Mouse (Mus musculus) forebrain, postnatal 0 days (tissue): ENCODE measurements around the gene Ctc1. TPM values are rescaled to one million over a fixed set of nuclear protein-coding genes. Genes with fewer than 3 reads are reported as not detected.
A peak's percentile ranks its signal among the peaks of the same experiment; 100 is the strongest.
"Not testable (repeated sequence)": the region's sequence is repeated elsewhere in the genome, so short reads cannot be mapped to it uniquely, and the experiment has no call there.

ENCODE experiments used
- ATAC-seq: fragments of 200-750 bp; cut with Nextera tagmentation; 2 replicates; pipeline ENCODE4 v1.8.0; 2017; ENCODE audit warnings: mild to moderate bottlenecking, moderate library complexity
- DNase-seq: peaks from one replicate; pipeline ENCODE4 v3.0.0-alpha.2; 2015
- H3K27ac ChIP-seq: fragments of 300-500 bp; sonication (generic); 2 replicates; pipeline ENCODE4 v1.5.1; 2014; ENCODE audit warnings: low read depth, mild to moderate bottlenecking, antibody characterized with exemption, low read length, moderate library complexity, mixed read lengths
- H3K27me3 ChIP-seq: fragments of 300-500 bp; sonication (generic); 2 replicates; pipeline ENCODE4 v1.6.1; 2014; ENCODE audit warnings: mild to moderate bottlenecking, low read length, mixed read lengths; ENCODE audit not compliant: insufficient read depth
- H3K36me3 ChIP-seq: fragments of 300-500 bp; sonication (generic); 2 replicates; pipeline ENCODE4 v1.6.1; 2014; ENCODE audit warnings: mild to moderate bottlenecking, moderate library complexity; ENCODE audit not compliant: insufficient read depth
- H3K4me1 ChIP-seq: fragments of 300-500 bp; sonication (generic); 2 replicates; pipeline ENCODE4 v1.6.1; 2014; ENCODE audit warnings: antibody characterized with exemption; ENCODE audit not compliant: insufficient read depth
- H3K4me2 ChIP-seq: fragments of 300-500 bp; sonication (generic); 2 replicates; pipeline ENCODE4 v1.6.1; 2014; ENCODE audit warnings: low read depth, mild to moderate bottlenecking, moderate library complexity
- H3K4me3 ChIP-seq: fragments of 300-500 bp; sonication (generic); 2 replicates; pipeline ENCODE4 v1.5.1; 2014; ENCODE audit warnings: low read depth, low read length, mixed read lengths
- H3K9ac ChIP-seq: fragments of 300-500 bp; sonication (generic); 2 replicates; pipeline ENCODE4 v1.6.1; 2014; ENCODE audit warnings: mild to moderate bottlenecking
- H3K9me3 ChIP-seq: fragments of 300-500 bp; sonication (generic); 2 replicates; pipeline ENCODE4 v1.6.1; 2016; ENCODE audit warnings: low read length
- CTCF ChIP-seq: sonication (generic); IDR thresholded peaks from 2 replicates; pipeline ENCODE4 v1.5.1; 2016; ENCODE audit warnings: antibody characterized with exemption, control low read depth, low read depth
- WGBS: fragments of 180-500 bp; shearing (Covaris S2); extraction: QIAGEN DNeasy Blood & Tissue Kit; methylation state at CpG from one replicate; pipeline ENCODE4 v1.1.7; 2014; 5-methylcytosine and 5-hydroxymethylcytosine counted together
- polyA plus RNA-seq: library from polyadenylated mRNA; unstranded; fragments of >200 nt; fragmentation: Nextera tagmentation; extraction: Ambion mirVana; gene quantifications from 2 replicates; pipeline ENCODE4 v1.2.1, GENCODE M21; 2015
- total RNA-seq: library from RNA; depleted of rRNA; stranded (reverse); fragments of >200 nt; gene quantifications from 2 replicates; pipeline ENCODE4 v1.2.3, GENCODE M21; 2014

The Ctc1 gene
- total and polyA plus RNA-seq, 2 experiments from 2014 or later: 47.1 to 63.6 TPM

GRCm38 (mm10) chr11:69008182-69009121 lies 7.3 kb upstream of the Ctc1 start, which contains the start of gene Pfas:
Gene Pfas (minus strand): TSS chr11:69008460.
- peaks cover 4% of the 10 kb centered on the region; the same call in 1 of the 2 replicates for H3K4me1 ChIP-seq
- ATAC-seq (peak; percentile 86), DNase-seq (peak; percentile 98)
- H3K36me3 ChIP-seq: no peaks in the 10 kb centered on the region
- peak within 1 kb of the TSS; percentile 47; the same call in 1 of the 2 replicates for H3K27ac ChIP-seq
- H3K4me2 ChIP-seq: peak within 1 kb of the TSS; percentile 66
- TF ChIP-seq CTCF: peak; percentile 28; the same call in 1 of the 2 replicates
- H3K9me3 ChIP-seq: no peaks in the 10 kb centered on the region
- peak within 1 kb of the TSS; percentile 81 for H3K4me3 ChIP-seq
- 9% methylated on average over 38 of the region's 38 CpGs for WGBS
- H3K9ac ChIP-seq: peak within 1 kb of the TSS; percentile 72
- H3K27me3 ChIP-seq: no peaks in the 10 kb centered on the region

- WGBS: 89% methylated on average over 1 of the region's 1 CpGs
- no peak for ATAC-seq
Observed at GRCm38 (mm10) chr11:69009508-69009907, 6.2 kb upstream of the Ctc1 start.

GRCm38 (mm10) chr11:69010400-69011323 lies 5.0 kb upstream of the Ctc1 start:
- H3K4me2 ChIP-seq: no peak overlapping the region
- DNase-seq: no peak
- H3K4me1 ChIP-seq: peaks cover 4% of the 10 kb centered on the region; the same call in 1 of the 2 replicates
- no peaks in the 10 kb centered on the region for H3K27me3 ChIP-seq
- H3K36me3 ChIP-seq: no peaks in the 10 kb centered on the region
- no peaks in the 10 kb centered on the region for H3K9me3 ChIP-seq
- no peak overlapping the region for H3K4me3 ChIP-seq
- ATAC-seq: no peak
- H3K27ac ChIP-seq: no peak overlapping the region
- H3K9ac ChIP-seq: no peak overlapping the region
- TF ChIP-seq CTCF: no peak
- 91% methylated on average over 15 of the region's 15 CpGs for WGBS

More at GRCm38 (mm10) chr11:69009508-69009907, 6.2 kb upstream of the Ctc1 start:
- Histone ChIP-seq H3K9ac (no peak overlapping the region), H3K4me2 (no peak overlapping the region), H3K4me3 (no peak overlapping the region), H3K36me3 (no peaks in the 10 kb centered on the region), H3K27me3 (no peaks in the 10 kb centered on the region), H3K9me3 (no peaks in the 10 kb centered on the region), H3K4me1 (peaks cover 4% of the 10 kb centered on the region; the same call in 1 of the 2 replicates), H3K27ac (no peak overlapping the region)
- TF ChIP-seq CTCF: no peak
- no peak for DNase-seq

GRCm38 (mm10) chr11:69011445-69011844 lies 4.3 kb upstream of the Ctc1 start:
- not testable (repeated sequence) for DNase-seq, H3K27ac ChIP-seq
- peak overlapping the region; percentile 51 for H3K4me3 ChIP-seq

GRCm38 (mm10) chr11:69012071-69012601 lies 3.6 kb upstream of the Ctc1 start:
- Histone ChIP-seq H3K36me3 (no peaks in the 10 kb centered on the region), H3K4me1 (peaks cover 11% of the 10 kb centered on the region), H3K4me3 (peak overlapping the region; percentile 51), H3K4me2 (peak overlapping the region; percentile 72), H3K9ac (peak overlapping the region; percentile 60), H3K9me3 (no peaks in the 10 kb centered on the region), H3K27ac (peak overlapping the region; percentile 83), H3K27me3 (no peaks in the 10 kb centered on the region)
- WGBS: 1% methylated on average over 18 of the region's 18 CpGs
- ATAC-seq: peak; percentile 74
- DNase-seq: peak; percentile 93
- TF ChIP-seq CTCF: no peak

More at GRCm38 (mm10) chr11:69011445-69011844, 4.3 kb upstream of the Ctc1 start:
- WGBS: 84% methylated on average over 2 of the region's 2 CpGs
- not testable (repeated sequence) for H3K36me3 ChIP-seq, H3K27me3 ChIP-seq, ATAC-seq, H3K4me1 ChIP-seq, H3K9me3 ChIP-seq
- Histone ChIP-seq H3K4me2 (peak overlapping the region; percentile 72), H3K9ac (0 out of 2 replicates have a peak overlapping the region, but pooled peaks have one; percentile 60)

GRCm38 (mm10) chr11:69016755-69017154 lies 1.0 kb downstream of the Ctc1 start:
- H3K36me3 ChIP-seq: peaks cover 7% of the 10 kb centered on the region
- no peak for DNase-seq
- WGBS: 64% methylated on average over 3 of the region's 3 CpGs

More at GRCm38 (mm10) chr11:69016755-69017154, 1.0 kb downstream of the Ctc1 start:
- Histone ChIP-seq H3K9me3 (no peaks in the 10 kb centered on the region), H3K4me1 (peaks cover 7% of the 10 kb centered on the region), H3K4me2 (peak overlapping the region; percentile 50), H3K9ac (peak overlapping the region; percentile 90), H3K27ac (peak overlapping the region; percentile 93), H3K27me3 (no peaks in the 10 kb centered on the region), H3K4me3 (peak overlapping the region; percentile 68)
- no peak for TF ChIP-seq CTCF
- ATAC-seq: no peak
